Mouse (Mus musculus): Measurements from ENCODE around the gene Cd247. TPM values are rescaled to one million over a fixed set of nuclear protein-coding genes. Genes with fewer than 3 reads are reported as not detected.

Cd247 gene
- polyA plus RNA-seq, 1 experiment = 17.2 TPM

- TF ChIP-seq POLR2A (IDR thresholded peaks at IDR 0.05; ENCODE audit: control insufficient read depth, low read depth, low read length) = no peak
- no peak for TF ChIP-seq CTCF (IDR thresholded peaks at IDR 0.05; ENCODE audit: control insufficient read depth, insufficient read depth, insufficient replicate concordance, low read depth, low read length)
- Histone ChIP-seq H3K4me1 (ENCODE audit: control insufficient read depth, insufficient read depth, low read length) (no peaks in the 10 kb centered on the region), H3K27ac (ENCODE audit: control insufficient read depth, insufficient read depth, low read depth, low read length) (no peak overlapping the region), H3K27me3 (ENCODE audit: control insufficient read depth, insufficient read depth, low read length) (no peaks in the 10 kb centered on the region), H3K36me3 (ENCODE audit: control insufficient read depth, insufficient read depth, low read length) (peaks cover 4% of the 10 kb centered on the region), H3K4me3 (ENCODE audit: control insufficient read depth, low read depth, low read length) (no peak overlapping the region)
These were observed 125.4 kb downstream of the Cd247 start for GRCm38 (mm10) chr1:165913720-165914415.

GRCm38 (mm10) chr1:165914416-165914801 is 125.9 kb downstream of the Cd247 start:
- TF ChIP-seq CTCF (IDR thresholded peaks at IDR 0.05; ENCODE audit: control insufficient read depth, insufficient read depth, insufficient replicate concordance, low read depth, low read length) (no peak), POLR2A (IDR thresholded peaks at IDR 0.05; ENCODE audit: control insufficient read depth, low read depth, low read length) (no peak)
- Histone ChIP-seq H3K36me3 (ENCODE audit: control insufficient read depth, insufficient read depth, low read length) (peaks cover 2% of the 10 kb centered on the region), H3K4me1 (ENCODE audit: control insufficient read depth, insufficient read depth, low read length) (no peaks in the 10 kb centered on the region), H3K27me3 (ENCODE audit: control insufficient read depth, insufficient read depth, low read length) (no peaks in the 10 kb centered on the region), H3K27ac (ENCODE audit: control insufficient read depth, insufficient read depth, low read depth, low read length) (no peak overlapping the region), H3K4me3 (ENCODE audit: control insufficient read depth, low read depth, low read length) (no peak overlapping the region)

GRCm38 (mm10) chr1:165921026-165921425 is 132.5 kb downstream of the Cd247 start:
- H3K36me3 ChIP-seq (ENCODE audit: control insufficient read depth, insufficient read depth, low read length) = no peaks in the 10 kb centered on the region; the same call in 1 of the 2 replicates
- H3K4me1 ChIP-seq (ENCODE audit: control insufficient read depth, insufficient read depth, low read length) = no peaks in the 10 kb centered on the region
- no peak overlapping the region for H3K4me3 ChIP-seq (ENCODE audit: control insufficient read depth, low read depth, low read length)
- TF ChIP-seq CTCF (IDR thresholded peaks at IDR 0.05; ENCODE audit: control insufficient read depth, insufficient read depth, insufficient replicate concordance, low read depth, low read length) (peak; percentile 12; the same call in 1 of the 2 replicates), POLR2A (IDR thresholded peaks at IDR 0.05; ENCODE audit: control insufficient read depth, low read depth, low read length) (no peak)
- H3K27ac ChIP-seq (ENCODE audit: control insufficient read depth, insufficient read depth, low read depth, low read length) = no peak overlapping the region
- no peaks in the 10 kb centered on the region for H3K27me3 ChIP-seq (ENCODE audit: control insufficient read depth, insufficient read depth, low read length)

GRCm38 (mm10) chr1:165922488-165922887 is 134.0 kb downstream of the Cd247 start:
- Histone ChIP-seq H3K27me3 (ENCODE audit: control insufficient read depth, insufficient read depth, low read length) (no peaks in the 10 kb centered on the region), H3K36me3 (ENCODE audit: control insufficient read depth, insufficient read depth, low read length) (no peaks in the 10 kb centered on the region), H3K4me3 (ENCODE audit: control insufficient read depth, low read depth, low read length) (no peak overlapping the region), H3K4me1 (ENCODE audit: control insufficient read depth, insufficient read depth, low read length) (no peaks in the 10 kb centered on the region), H3K27ac (ENCODE audit: control insufficient read depth, insufficient read depth, low read depth, low read length) (no peak overlapping the region)
- no peak for TF ChIP-seq POLR2A (IDR thresholded peaks at IDR 0.05; ENCODE audit: control insufficient read depth, low read depth, low read length)
- no peak for TF ChIP-seq CTCF (IDR thresholded peaks at IDR 0.05; ENCODE audit: control insufficient read depth, insufficient read depth, insufficient replicate concordance, low read depth, low read length)

- no peaks in the 10 kb centered on the region for H3K27me3 ChIP-seq (ENCODE audit: control insufficient read depth, insufficient read depth, low read length)
- H3K27ac ChIP-seq (ENCODE audit: control insufficient read depth, insufficient read depth, low read depth, low read length) = no peak overlapping the region
- no peaks in the 10 kb centered on the region for H3K36me3 ChIP-seq (ENCODE audit: control insufficient read depth, insufficient read depth, low read length)
- TF ChIP-seq POLR2A (IDR thresholded peaks at IDR 0.05; ENCODE audit: control insufficient read depth, low read depth, low read length) = no peak
- no peak for TF ChIP-seq CTCF (IDR thresholded peaks at IDR 0.05; ENCODE audit: control insufficient read depth, insufficient read depth, insufficient replicate concordance, low read depth, low read length)
- H3K4me3 ChIP-seq (ENCODE audit: control insufficient read depth, low read depth, low read length) = no peak overlapping the region
- H3K4me1 ChIP-seq (ENCODE audit: control insufficient read depth, insufficient read depth, low read length) = no peaks in the 10 kb centered on the region
These were observed 136.7 kb downstream of the Cd247 start for GRCm38 (mm10) chr1:165925207-165925606.

Other genes starting within 250 kb of the Cd247 start
- 32.3 and 45.3 TPM in 2 replicates for gene Mpzl1, start 154.1 kb upstream of the Cd247 start, polyA plus RNA-seq (2012; rRNA removed)
- gene Rcsd1, start 78.9 kb upstream of the Cd247 start, polyA plus RNA-seq (2012; rRNA removed) = 0.89 and 1.1 TPM in 2 replicates
- 30.4 and 36.9 TPM in 2 replicates for gene Creg1, start 24.9 kb upstream of the Cd247 start, polyA plus RNA-seq (2012; rRNA removed)
- gene Pou2f1, start 214.0 kb downstream of the Cd247 start, polyA plus RNA-seq (2012; rRNA removed) = 17.6 and 19.2 TPM in 2 replicates